Mouse (Mus musculus) midbrain, embryonic 10.5 days (tissue): ENCODE data around the gene Slk. TPM values are rescaled to one million over a fixed set of nuclear protein-coding genes. Genes with fewer than 3 reads are reported as not detected.

Experiments
- DNase-seq: peaks from one replicate; pipeline ENCODE4 v3.0.0-alpha.2; 2017; ENCODE audit warnings: low spot score
- H3K27ac ChIP-seq: fragments of 300-500 bp; sonication (generic); replicated peaks from 2 replicates; pipeline ENCODE4 v1.5.1; 2016; ENCODE audit warnings: mild to moderate bottlenecking
- H3K27me3 ChIP-seq: fragments of 300-500 bp; sonication (generic); 2 replicates; pipeline ENCODE4 v1.6.1; 2016; ENCODE audit warnings: low read depth, mild to moderate bottlenecking; ENCODE audit not compliant: poor library complexity, severe bottlenecking
- H3K36me3 ChIP-seq: fragments of 300-500 bp; sonication (generic); 2 replicates; pipeline ENCODE4 v1.6.1; 2016; ENCODE audit warnings: mild to moderate bottlenecking, moderate library complexity
- H3K4me1 ChIP-seq: fragments of 300-500 bp; sonication (generic); 2 replicates; pipeline ENCODE4 v1.6.1; 2016
- H3K4me3 ChIP-seq: fragments of 300-500 bp; sonication (generic); 2 replicates; pipeline ENCODE4 v1.5.1; 2016; ENCODE audit warnings: mild to moderate bottlenecking, moderate library complexity
- H3K9me3 ChIP-seq: fragments of 300-500 bp; sonication (generic); replicated peaks from 2 replicates; pipeline ENCODE4 v1.6.1; 2016; ENCODE audit warnings: mild to moderate bottlenecking
- WGBS: fragments of 180-500 bp; shearing (Covaris S2); methylation state at CpG from one replicate; pipeline ENCODE4 v1.1.7; 2016; 5-methylcytosine and 5-hydroxymethylcytosine counted together
- polyA plus RNA-seq: library from polyadenylated mRNA; unstranded; fragments of >200 nt; fragmentation: Nextera tagmentation; extraction: Ambion mirVana; gene quantifications from 2 replicates; pipeline ENCODE4 v1.2.1, GENCODE M21; 2016

Gene Slk
- polyA plus RNA-seq, 1 experiment from 2014 or later: 7.0 TPM

GRCm38 (mm10) chr19:47643910-47644309 is 64.4 kb downstream of the Slk start:
- WGBS: 69% methylated on average over 2 of the region's 2 CpGs
- Histone ChIP-seq H3K27ac (no peak overlapping the region), H3K27me3 (no peaks in the 10 kb centered on the region), H3K9me3 (no peaks in the 10 kb centered on the region), H3K4me1 (peaks cover 9% of the 10 kb centered on the region), H3K36me3 (peaks cover 64% of the 10 kb centered on the region), H3K4me3 (no peak overlapping the region)
- no peak for DNase-seq

- H3K4me1 ChIP-seq: peaks cover 9% of the 10 kb centered on the region
- 0 out of 2 replicates have a peak overlapping the region, but pooled peaks have one; percentile 25 for H3K27ac ChIP-seq
- peaks cover 49% of the 10 kb centered on the region for H3K36me3 ChIP-seq
- WGBS: 46% methylated on average over 6 of the region's 6 CpGs
- no peak overlapping the region for H3K4me3 ChIP-seq
- H3K27me3 ChIP-seq: no peaks in the 10 kb centered on the region
- H3K9me3 ChIP-seq: no peaks in the 10 kb centered on the region
- DNase-seq: no peak
Measured at GRCm38 (mm10) chr19:47645583-47645982, 66.1 kb downstream of the Slk start.

- no peaks in the 10 kb centered on the region for H3K9me3 ChIP-seq
- H3K4me1 ChIP-seq: peaks cover 9% of the 10 kb centered on the region
- peaks cover 42% of the 10 kb centered on the region for H3K36me3 ChIP-seq
- WGBS: 95% methylated on average over 6 of the region's 6 CpGs
- DNase-seq: no peak
- no peak overlapping the region for H3K27ac ChIP-seq
- no peaks in the 10 kb centered on the region for H3K27me3 ChIP-seq
- H3K4me3 ChIP-seq: no peak overlapping the region
Measured at GRCm38 (mm10) chr19:47646508-47647120, 67.1 kb downstream of the Slk start.

- Histone ChIP-seq H3K36me3 (peaks cover 24% of the 10 kb centered on the region), H3K4me3 (no peak overlapping the region), H3K27me3 (no peaks in the 10 kb centered on the region), H3K27ac (no peak overlapping the region; the same call in 1 of the 2 replicates), H3K4me1 (peaks cover 12% of the 10 kb centered on the region), H3K9me3 (no peaks in the 10 kb centered on the region)
- 93% methylated on average over 6 of the region's 6 CpGs for WGBS
- DNase-seq: no peak
Measured at GRCm38 (mm10) chr19:47649071-47649470, 69.6 kb downstream of the Slk start.

GRCm38 (mm10) chr19:47650366-47651159 is 71.1 kb downstream of the Slk start:
- WGBS: 88% methylated on average over 16 of the region's 16 CpGs
- Histone ChIP-seq H3K36me3 (peaks cover 20% of the 10 kb centered on the region), H3K4me3 (no peak overlapping the region), H3K27me3 (no peaks in the 10 kb centered on the region), H3K9me3 (no peaks in the 10 kb centered on the region), H3K4me1 (peaks cover 6% of the 10 kb centered on the region), H3K27ac (no peak overlapping the region)
- no peak for DNase-seq

GRCm38 (mm10) chr19:47651160-47651480 is 71.6 kb downstream of the Slk start:
- H3K4me3 ChIP-seq: no peak overlapping the region
- H3K27ac ChIP-seq: no peak overlapping the region
- DNase-seq: no peak
- no peaks in the 10 kb centered on the region for H3K27me3 ChIP-seq
- peaks cover 9% of the 10 kb centered on the region for H3K4me1 ChIP-seq
- peaks cover 20% of the 10 kb centered on the region for H3K36me3 ChIP-seq
- 89% methylated on average over 5 of the region's 5 CpGs for WGBS
- no peaks in the 10 kb centered on the region for H3K9me3 ChIP-seq

GRCm38 (mm10) chr19:47652255-47652654 is 72.8 kb downstream of the Slk start:
- Histone ChIP-seq H3K4me3 (no peak overlapping the region), H3K27ac (peak overlapping the region; percentile 20; the same call in 1 of the 2 replicates), H3K36me3 (peaks cover 12% of the 10 kb centered on the region), H3K27me3 (no peaks in the 10 kb centered on the region), H3K4me1 (peaks cover 15% of the 10 kb centered on the region), H3K9me3 (no peaks in the 10 kb centered on the region)
- WGBS: 79% methylated on average over 8 of the region's 8 CpGs
- DNase-seq: no peak

GRCm38 (mm10) chr19:47653173-47653572 is 73.7 kb downstream of the Slk start:
- Histone ChIP-seq H3K9me3 (no peaks in the 10 kb centered on the region), H3K4me3 (no peak overlapping the region), H3K27me3 (no peaks in the 10 kb centered on the region), H3K27ac (no peak overlapping the region), H3K36me3 (peaks cover 8% of the 10 kb centered on the region), H3K4me1 (peaks cover 22% of the 10 kb centered on the region)
- 90% methylated on average over 8 of the region's 8 CpGs for WGBS
- DNase-seq: no peak

GRCm38 (mm10) chr19:47654896-47655295 is 75.4 kb downstream of the Slk start:
- H3K4me1 ChIP-seq: peaks cover 29% of the 10 kb centered on the region
- no peak for DNase-seq

GRCm38 (mm10) chr19:47658914-47659535 is 79.5 kb downstream of the Slk start:
- H3K27me3 ChIP-seq: no peaks in the 10 kb centered on the region
- peaks cover 24% of the 10 kb centered on the region for H3K4me1 ChIP-seq
- no peak overlapping the region for H3K4me3 ChIP-seq
- H3K36me3 ChIP-seq: no peaks in the 10 kb centered on the region
- 31% methylated on average over 5 of the region's 5 CpGs for WGBS
- peak overlapping the region; percentile 64 for H3K27ac ChIP-seq
- no peaks in the 10 kb centered on the region for H3K9me3 ChIP-seq
- peak; percentile 60 for DNase-seq

More at GRCm38 (mm10) chr19:47654896-47655295, 75.4 kb downstream of the Slk start:
- Histone ChIP-seq H3K27me3 (no peaks in the 10 kb centered on the region), H3K36me3 (0 out of 2 replicates have a peak, but pooled peaks cover 5% of the 10 kb centered on the region), H3K4me3 (no peak overlapping the region), H3K9me3 (no peaks in the 10 kb centered on the region), H3K27ac (no peak overlapping the region)
- WGBS: 86% methylated on average over 11 of the region's 11 CpGs

- 92% methylated on average over 9 of the region's 9 CpGs for WGBS
- Histone ChIP-seq H3K4me1 (peaks cover 24% of the 10 kb centered on the region), H3K4me3 (no peak overlapping the region), H3K27me3 (no peaks in the 10 kb centered on the region), H3K36me3 (no peaks in the 10 kb centered on the region), H3K9me3 (no peaks in the 10 kb centered on the region), H3K27ac (no peak overlapping the region)
- no peak for DNase-seq
Measured at GRCm38 (mm10) chr19:47659765-47660408, 80.4 kb downstream of the Slk start.

- Histone ChIP-seq H3K4me3 (no peak overlapping the region), H3K27me3 (no peaks in the 10 kb centered on the region), H3K9me3 (no peaks in the 10 kb centered on the region), H3K27ac (peak overlapping the region; percentile 61), H3K36me3 (no peaks in the 10 kb centered on the region), H3K4me1 (peaks cover 18% of the 10 kb centered on the region)
- 55% methylated on average over 8 of the region's 8 CpGs for WGBS
- DNase-seq: no peak
Measured at GRCm38 (mm10) chr19:47667601-47668000, 88.1 kb downstream of the Slk start.
